Mouse (Mus musculus): Measurements from ENCODE around the gene Osbpl5.

DNA sequence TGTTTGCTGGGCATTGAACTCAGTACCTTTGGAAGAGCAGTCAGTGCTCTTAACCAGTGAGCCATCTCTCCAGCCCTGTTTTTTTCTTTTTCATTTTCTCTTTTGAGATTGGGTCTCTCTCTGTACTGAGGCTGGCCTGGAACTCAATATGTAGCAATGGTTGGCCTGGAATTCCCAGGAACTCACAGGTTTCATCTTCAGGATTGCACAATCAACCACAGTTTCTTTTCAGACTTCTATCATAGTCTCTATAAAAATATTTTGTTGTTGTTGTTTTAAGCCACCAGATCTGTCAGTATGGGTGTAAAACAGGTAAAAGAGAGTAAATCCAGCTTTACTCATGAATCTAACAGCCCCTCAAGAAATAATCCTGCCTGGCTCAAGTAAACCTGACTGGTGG, 96.0 kb downstream of the Osbpl5 start:
- no peak for TF ChIP-seq POLR2A (IDR thresholded peaks at IDR 0.05; ENCODE audit: insufficient read depth, low read length)
- TF ChIP-seq CTCF (IDR thresholded peaks at IDR 0.05; ENCODE audit: low read depth, low read length), result no peak
